Mouse (Mus musculus) gonadal fat pad, adult 2 months (tissue): ENCODE data around the gene Insl6. TPM values are rescaled to one million over a fixed set of nuclear protein-coding genes. Genes with fewer than 3 reads are reported as not detected.

ENCODE experiments used
- DNase-seq: peaks from one replicate; pipeline ENCODE4 v3.0.0-alpha.2; 2012; ENCODE audit warnings: low read depth
- polyA plus RNA-seq: library from polyadenylated mRNA; depleted of rRNA; stranded (reverse); fragments of >200 nt; gene quantifications from 2 replicates; pipeline ENCODE4 v1.2.3, GENCODE M21; 2012; rRNA removed

The Insl6 gene
- polyA plus RNA-seq, 1 experiment = 26.9 TPM

DNA sequence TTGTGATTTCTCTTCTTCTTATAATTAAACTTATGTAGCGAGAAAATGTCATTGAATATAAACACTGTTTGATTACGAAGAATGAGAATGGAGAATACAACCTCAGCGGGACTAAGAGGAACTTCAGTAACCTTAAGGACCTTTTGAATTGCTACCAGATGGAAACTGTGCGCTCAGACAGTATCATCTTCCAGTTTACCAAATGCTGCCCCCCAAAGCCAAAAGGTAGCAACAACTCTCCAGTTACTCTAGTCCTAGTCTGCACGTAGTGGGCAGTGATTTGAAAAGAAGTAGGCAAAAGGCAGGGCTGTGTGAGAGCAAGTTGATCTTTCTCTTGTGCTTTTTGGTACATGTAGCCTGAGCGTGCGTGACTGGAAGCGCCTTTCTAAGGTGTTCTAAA lies 37.3 kb downstream of the Insl6 start:
- no peak for DNase-seq

DNA sequence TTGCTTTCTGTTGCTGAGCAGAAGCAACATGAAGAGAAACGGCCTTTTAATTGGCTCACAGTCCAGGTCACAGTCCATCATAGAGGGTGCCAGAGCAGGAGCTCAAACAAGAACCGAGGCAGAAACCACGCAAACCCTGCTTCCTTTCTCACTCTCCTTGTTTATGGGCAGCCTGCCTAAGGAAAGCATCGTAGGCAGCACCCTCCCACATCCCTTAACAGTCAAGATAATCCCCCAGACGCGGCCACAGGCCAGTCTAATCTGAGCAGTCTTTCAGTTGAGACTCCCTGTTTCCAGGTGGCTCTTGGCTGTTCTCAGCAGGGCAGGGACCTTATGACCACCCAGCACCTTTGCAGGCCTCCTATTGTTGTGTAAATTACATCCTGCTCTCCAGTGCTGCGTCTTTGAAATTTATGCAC lies 39.7 kb downstream of the Insl6 start:
- no peak for DNase-seq

DNA sequence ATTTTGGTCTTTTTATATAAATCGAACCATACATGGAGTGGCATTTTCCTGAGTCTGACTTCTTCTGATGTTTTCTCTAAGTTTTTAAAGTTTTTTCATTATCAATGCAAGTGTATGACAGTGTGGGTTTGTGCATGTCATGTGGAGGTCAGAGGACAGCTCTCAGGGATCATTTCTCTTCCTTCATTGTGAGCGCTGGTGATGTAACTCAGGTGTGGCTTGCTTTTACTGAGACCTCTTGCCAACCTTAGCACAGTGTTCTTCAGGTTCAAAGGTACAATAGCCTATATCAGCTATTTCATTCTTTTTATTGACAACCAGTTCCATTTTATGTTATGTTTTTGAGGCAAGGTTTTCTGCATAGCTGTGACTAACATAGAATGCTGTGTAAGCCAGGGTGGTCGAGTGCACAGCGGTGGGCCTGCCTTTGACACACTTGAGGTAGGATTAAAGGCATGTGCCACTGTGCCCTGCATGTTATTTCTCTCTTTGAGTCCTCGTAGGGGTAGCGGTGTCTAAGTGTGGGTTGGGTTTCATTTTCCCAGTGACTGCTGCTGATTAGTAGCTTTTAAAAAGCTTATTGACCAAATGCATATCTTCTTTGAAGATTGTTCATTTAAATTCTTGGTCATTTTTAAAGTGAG lies 46.1 kb downstream of the Insl6 start:
- no peak for DNase-seq

DNA sequence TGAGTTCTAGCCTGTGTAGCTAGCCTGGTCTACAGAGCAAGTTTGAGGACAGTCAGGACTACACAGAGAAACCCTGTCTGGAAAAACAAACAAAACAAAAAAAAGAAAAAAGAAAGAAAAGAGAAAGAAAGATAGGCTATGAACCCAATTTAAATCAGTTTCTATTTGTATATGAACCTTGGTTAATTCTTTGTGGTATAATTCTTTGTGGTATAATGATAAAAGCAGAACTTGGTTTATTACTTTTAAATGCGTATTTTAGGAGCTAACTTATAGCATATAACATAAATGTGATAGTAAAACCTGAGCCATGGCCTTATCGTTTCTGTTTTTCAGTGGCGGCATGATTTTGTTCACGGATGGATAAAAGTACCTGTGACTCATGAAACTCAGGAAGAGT lies 48.7 kb downstream of the Insl6 start:
- DNase-seq = no peak

DNA sequence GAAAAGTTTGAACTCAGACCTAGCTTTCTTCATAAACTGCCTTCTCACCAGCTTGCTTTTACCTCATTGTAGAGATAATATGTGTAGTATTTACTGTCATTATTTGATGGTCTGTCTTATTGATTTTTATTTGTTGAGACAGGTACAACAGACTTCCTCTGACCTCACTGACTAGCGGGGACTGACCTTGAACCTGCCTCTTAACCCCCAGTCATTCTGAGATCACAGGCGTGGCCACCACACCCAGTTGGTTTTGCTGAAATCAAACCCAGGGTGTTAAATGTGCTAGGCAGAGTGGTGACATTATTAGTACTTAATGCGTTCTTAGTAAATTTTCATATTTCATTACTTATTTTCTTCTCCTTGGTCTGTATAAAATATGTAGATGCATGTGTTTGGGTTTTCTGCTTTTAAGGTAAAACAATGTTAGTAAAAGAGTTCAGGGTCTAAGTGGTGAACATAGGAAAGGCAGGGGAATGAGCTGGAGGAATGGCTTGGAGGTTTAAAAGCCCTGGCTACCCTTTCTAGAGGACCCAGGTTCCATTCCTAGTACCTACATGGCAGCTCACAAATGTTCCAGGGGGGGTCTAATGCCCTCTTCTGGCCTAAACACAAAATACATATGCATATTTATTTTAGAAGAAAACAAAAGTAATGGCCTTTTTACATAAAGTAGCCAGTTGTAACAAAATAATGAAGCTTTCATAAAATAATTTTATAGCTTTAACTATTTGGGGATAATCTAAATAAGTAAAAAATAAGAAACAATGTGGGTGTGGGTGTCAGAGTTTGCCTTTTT lies 52.9 kb downstream of the Insl6 start:
- no peak for DNase-seq

Other genes starting within 250 kb of the Insl6 start
- 18.5 and 19.6 TPM in 2 replicates for gene Rcl1, start 224.0 kb downstream of the Insl6 start, polyA plus RNA-seq
- gene Jak2, start 73.5 kb downstream of the Insl6 start, polyA plus RNA-seq = 11.7 and 13.4 TPM in 2 replicates
- not detected in 2 replicates for gene Rln1, start 9.3 kb upstream of the Insl6 start, polyA plus RNA-seq
- 42.7 and 54.3 TPM in 2 replicates for gene Plgrkt, start 42.0 kb upstream of the Insl6 start, polyA plus RNA-seq
- gene Cd274, start 42.1 kb upstream of the Insl6 start, polyA plus RNA-seq = 5.6 and 7.4 TPM in 2 replicates
- gene Pdcd1lg2, start 85.6 kb upstream of the Insl6 start, polyA plus RNA-seq = 0.11 TPM in 1 of 2 replicates, not detected in the other
- gene Ric1, start 196.9 kb upstream of the Insl6 start, polyA plus RNA-seq = 16.9 and 17.6 TPM in 2 replicates